Mouse (Mus musculus): ENCODE measurements around the gene Afmid.

DNA sequence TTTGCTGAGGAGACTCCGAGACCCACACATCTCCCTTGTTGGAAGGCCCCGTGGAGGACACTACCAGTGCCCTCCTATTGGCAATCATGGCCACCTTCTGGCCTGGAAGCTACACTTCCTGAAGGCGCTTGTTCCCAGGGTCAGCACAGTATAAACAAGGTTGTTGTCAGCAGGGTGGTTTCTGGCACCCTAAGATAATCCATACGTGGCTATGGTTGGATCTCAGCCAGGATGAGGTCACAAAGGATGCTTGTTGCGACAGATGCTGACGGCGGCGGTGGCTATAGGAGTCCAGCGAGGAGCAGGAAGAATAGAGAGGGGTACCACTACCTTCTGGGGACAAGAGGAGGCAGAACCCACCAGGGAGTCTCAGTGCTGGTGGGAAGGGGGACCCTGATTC is 4.7 kb downstream of the Afmid start:
- no peak for TF ChIP-seq CTCF (IDR thresholded peaks at IDR 0.05; ENCODE audit: low read depth)
- TF ChIP-seq EP300 (IDR thresholded peaks at IDR 0.05; ENCODE audit: low read depth) = no peak
